Mouse (Mus musculus) forebrain, embryonic 14.5 days (tissue): ENCODE results near the gene S100a3. TPM values are rescaled to one million over a fixed set of nuclear protein-coding genes. Genes with fewer than 3 reads are reported as not detected.

Experiments
- ATAC-seq: fragments of 200-750 bp; cut with Nextera tagmentation; 2 replicates; pipeline ENCODE4 v1.8.0; 2017; ENCODE audit warnings: mild to moderate bottlenecking, moderate library complexity
- DNase-seq: peaks from one replicate; pipeline ENCODE4 v3.0.0-alpha.2; 2015; ENCODE audit warnings: low spot score
- H3K27ac ChIP-seq: fragments of 300-500 bp; sonication (generic); 2 replicates; pipeline ENCODE4 v1.5.1; 2014; ENCODE audit warnings: low read depth, mild to moderate bottlenecking, control low read depth, low read length, moderate library complexity
- H3K27me3 ChIP-seq: fragments of 300-500 bp; sonication (generic); replicated peaks from 2 replicates; pipeline ENCODE4 v1.6.1; 2014; ENCODE audit warnings: low read length, control low read depth, mixed read lengths; ENCODE audit not compliant: control insufficient read depth, insufficient read depth
- H3K36me3 ChIP-seq: fragments of 300-500 bp; sonication (generic); 2 replicates; pipeline ENCODE4 v1.6.1; 2014; ENCODE audit warnings: low read length, control low read depth; ENCODE audit not compliant: control insufficient read depth, insufficient read depth
- H3K4me1 ChIP-seq: fragments of 300-500 bp; sonication (generic); 2 replicates; pipeline ENCODE4 v1.6.1; 2014; ENCODE audit warnings: antibody characterized with exemption, low read length, control low read depth; ENCODE audit not compliant: control insufficient read depth, insufficient read depth
- H3K4me2 ChIP-seq: fragments of 300-500 bp; sonication (generic); 2 replicates; pipeline ENCODE4 v1.6.1; 2014; ENCODE audit warnings: mild to moderate bottlenecking, control low read depth, low read length
- H3K4me3 ChIP-seq: fragments of 300-500 bp; sonication (generic); 2 replicates; pipeline ENCODE4 v1.5.1; 2014; ENCODE audit warnings: low read depth, low read length, control low read depth
- H3K9ac ChIP-seq: fragments of 300-500 bp; sonication (generic); 2 replicates; pipeline ENCODE4 v1.6.1; 2014; ENCODE audit warnings: mild to moderate bottlenecking, low read length, control low read depth, moderate library complexity
- H3K9me3 ChIP-seq: fragments of 300-500 bp; sonication (generic); replicated peaks from 2 replicates; pipeline ENCODE4 v1.6.1; 2016; ENCODE audit warnings: low read length, control low read depth, mixed read lengths; ENCODE audit not compliant: control insufficient read depth
- WGBS: fragments of 180-500 bp; shearing (Covaris S2); extraction: QIAGEN DNeasy Blood & Tissue Kit; methylation state at CpG from one replicate; pipeline ENCODE4 v1.1.7; 2014; 5-methylcytosine and 5-hydroxymethylcytosine counted together
- polyA plus RNA-seq: library from polyadenylated mRNA; unstranded; fragments of >200 nt; fragmentation: Nextera tagmentation; extraction: Ambion mirVana; gene quantifications from 2 replicates; pipeline ENCODE4 v1.2.1, GENCODE M21; 2014

Gene S100a3
- not detected in 2 replicates for polyA plus RNA-seq

DNA sequence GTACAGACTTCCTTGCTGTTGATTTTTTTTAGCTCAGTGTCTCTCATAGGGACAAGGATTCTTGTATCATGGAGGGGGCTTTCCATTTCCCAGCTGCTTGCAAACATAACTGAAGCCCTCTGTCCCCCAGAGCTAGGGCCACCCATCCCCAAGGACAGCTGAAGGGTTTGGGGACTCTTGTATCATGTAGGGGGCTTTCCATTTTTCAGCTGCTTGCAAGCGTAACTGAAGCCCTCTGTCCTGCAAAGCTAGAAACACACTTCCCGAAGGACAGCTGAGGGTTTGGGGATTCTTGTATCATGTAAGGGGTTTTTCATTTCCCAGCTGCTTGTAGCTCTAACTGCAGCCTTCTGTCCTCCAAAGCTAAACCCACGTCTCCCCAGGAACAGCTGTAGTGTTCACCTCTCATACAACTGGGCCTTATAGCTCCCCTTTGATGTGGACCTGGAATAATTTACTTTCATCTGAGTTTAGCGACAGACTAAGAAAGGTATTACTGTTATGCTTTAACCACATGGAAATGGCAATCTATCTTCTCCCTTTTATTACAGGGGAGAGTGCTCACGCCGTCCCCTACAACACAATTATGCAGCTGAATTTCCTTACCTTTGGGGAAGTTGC is at the start of gene S100a3:
Gene S100a3 (plus strand): TSS at position 571 of the 621 bp plus-strand sequence.
- no peaks in the 10 kb centered on the region for H3K36me3 ChIP-seq
- no peaks in the 10 kb centered on the region for H3K27me3 ChIP-seq
- no peak within 1 kb of the TSS for H3K4me2 ChIP-seq
- ATAC-seq: no peak
- no peak within 1 kb of the TSS for H3K27ac ChIP-seq
- H3K9me3 ChIP-seq: no peaks in the 10 kb centered on the region
- H3K9ac ChIP-seq: no peak within 1 kb of the TSS
- H3K4me1 ChIP-seq: no peaks in the 10 kb centered on the region; the same call in 1 of the 2 replicates
- 90% methylated on average over 6 of the region's 6 CpGs for WGBS
- DNase-seq: no peak
- no peak within 1 kb of the TSS for H3K4me3 ChIP-seq

DNA sequence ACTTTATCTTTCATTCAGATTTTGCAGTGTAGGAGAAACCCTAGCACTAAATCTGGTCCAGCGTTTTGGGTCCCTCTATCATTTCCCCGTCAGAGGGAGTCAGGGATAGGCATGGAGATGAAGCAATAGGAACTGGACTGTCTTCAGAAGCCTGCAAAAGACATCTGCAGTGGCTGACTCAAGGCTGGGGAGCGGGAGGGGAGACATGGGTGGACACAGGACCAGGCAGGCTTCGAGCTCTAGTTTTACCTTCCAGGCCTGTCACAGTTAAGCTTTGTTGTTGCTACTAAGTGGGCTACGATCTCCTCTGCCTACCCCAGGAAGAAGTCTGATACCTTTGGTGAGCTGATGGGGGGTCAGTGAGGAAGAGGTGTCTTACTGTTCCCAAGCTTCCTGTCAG is 48.1 kb upstream of the S100a3 start:
- Histone ChIP-seq H3K36me3 (peaks cover 5% of the 10 kb centered on the region), H3K4me2 (no peak overlapping the region), H3K9me3 (no peaks in the 10 kb centered on the region), H3K27me3 (peaks cover 9% of the 10 kb centered on the region; the same call in 1 of the 2 replicates), H3K27ac (no peak overlapping the region), H3K4me3 (no peak overlapping the region), H3K4me1 (peaks cover 14% of the 10 kb centered on the region), H3K9ac (no peak overlapping the region)
- ATAC-seq (no peak), DNase-seq (no peak)
- whole genome bisulfite sequencing: 91% methylated on average over 5 of the region's 5 CpGs

DNA sequence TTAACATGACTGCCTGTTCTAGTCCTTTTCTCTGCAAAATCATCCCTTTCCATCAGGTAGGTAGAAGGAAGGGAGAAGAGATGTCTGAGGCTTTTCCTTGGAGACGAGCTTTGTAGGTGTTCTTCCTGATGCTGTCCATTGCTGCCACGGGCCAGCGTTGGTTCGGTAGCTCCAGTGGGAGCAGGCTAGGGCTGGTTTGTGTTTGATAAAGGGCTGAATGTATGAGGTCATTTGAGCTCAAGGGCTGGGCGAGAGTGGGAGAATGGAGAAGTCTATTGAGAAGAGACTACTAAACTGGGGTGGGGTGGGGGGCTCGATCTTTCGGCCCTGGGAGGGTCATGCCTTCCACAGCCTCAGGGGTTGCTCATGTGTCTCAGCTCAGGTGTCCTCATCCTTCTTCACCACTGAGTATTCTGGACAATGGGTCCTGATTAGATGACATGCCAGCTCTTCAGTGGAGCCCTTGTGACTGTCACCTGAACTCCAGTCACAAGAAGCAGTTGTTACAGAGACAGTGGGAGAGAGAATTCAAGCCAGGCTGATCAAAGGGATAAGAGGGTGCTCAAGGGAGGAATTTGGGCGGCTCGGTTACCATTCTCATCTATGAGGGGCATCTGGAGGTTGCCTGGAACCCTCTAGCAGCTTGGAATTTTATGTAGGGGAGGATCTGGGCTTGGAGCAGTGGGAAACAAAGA is 47.3 kb upstream of the S100a3 start:
- DNase-seq (no peak), ATAC-seq (no peak)
- Histone ChIP-seq H3K9ac (no peak overlapping the region), H3K36me3 (no peaks in the 10 kb centered on the region), H3K9me3 (no peaks in the 10 kb centered on the region), H3K4me3 (no peak overlapping the region), H3K4me2 (no peak overlapping the region), H3K27me3 (peaks cover 9% of the 10 kb centered on the region; the same call in 1 of the 2 replicates), H3K4me1 (peaks cover 6% of the 10 kb centered on the region), H3K27ac (no peak overlapping the region)
- 79% methylated on average over 9 of the region's 9 CpGs for WGBS

DNA sequence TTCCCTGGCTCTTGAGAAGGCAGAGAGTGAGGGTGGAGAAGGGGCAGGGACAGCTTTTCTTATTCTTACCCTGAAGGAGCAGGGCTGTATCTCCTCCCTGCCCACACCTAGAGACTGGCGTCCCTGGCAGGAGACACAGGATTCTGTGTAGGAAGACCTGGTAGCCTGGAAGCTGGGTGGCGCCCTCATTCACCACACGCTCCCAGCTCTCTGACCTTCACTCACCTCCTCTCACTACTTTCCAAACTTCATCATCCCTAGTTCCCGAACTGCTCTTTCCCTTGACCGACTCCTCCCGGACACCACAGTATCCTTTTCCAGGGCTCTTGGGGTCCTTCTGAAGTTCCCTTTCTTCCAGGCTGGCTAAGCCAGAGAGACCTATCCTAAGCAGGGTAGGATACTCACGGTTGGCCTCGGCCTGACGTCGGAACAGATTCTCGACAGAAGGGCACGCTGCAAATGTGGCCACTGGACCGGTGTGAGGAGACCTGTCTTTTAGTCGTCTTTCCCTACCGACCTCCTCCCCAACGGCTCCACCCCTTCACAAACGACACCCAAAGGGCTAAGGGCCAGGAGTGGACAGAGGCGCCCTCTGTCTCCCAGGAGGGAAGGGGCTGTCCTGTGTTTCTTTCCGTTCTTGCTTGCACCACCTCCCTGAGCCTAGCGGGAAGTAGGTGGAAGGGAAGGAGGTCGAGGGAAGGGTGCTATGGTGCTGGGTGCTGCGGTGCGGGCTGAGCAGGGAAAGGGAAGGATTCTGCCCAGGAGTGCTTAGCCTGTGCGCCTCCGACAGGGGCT is 46.4 kb upstream of the S100a3 start, which contains the start of the genes S100a1 and S100a13:
Gene S100a1 (minus strand): TSS at position 597 of the 795 bp plus-strand sequence.
Gene S100a13 (plus strand): TSS at position 640 of the 795 bp plus-strand sequence.
- WGBS: 7% methylated on average over 25 of the region's 25 CpGs
- Histone ChIP-seq H3K9me3 (no peaks in the 10 kb centered on the region), H3K4me2 (peak within 1 kb of the TSS; percentile 60), H3K27me3 (peaks cover 9% of the 10 kb centered on the region; the same call in 1 of the 2 replicates), H3K9ac (peak within 1 kb of the TSS; percentile 49), H3K36me3 (no peaks in the 10 kb centered on the region), H3K4me1 (peaks cover 4% of the 10 kb centered on the region; the same call in 1 of the 2 replicates), H3K4me3 (peak within 1 kb of the TSS; percentile 23), H3K27ac (no peak within 1 kb of the TSS)
- DNase-seq: peak; percentile 33
- ATAC-seq: peak; percentile 21; the same call in 1 of the 2 replicates

DNA sequence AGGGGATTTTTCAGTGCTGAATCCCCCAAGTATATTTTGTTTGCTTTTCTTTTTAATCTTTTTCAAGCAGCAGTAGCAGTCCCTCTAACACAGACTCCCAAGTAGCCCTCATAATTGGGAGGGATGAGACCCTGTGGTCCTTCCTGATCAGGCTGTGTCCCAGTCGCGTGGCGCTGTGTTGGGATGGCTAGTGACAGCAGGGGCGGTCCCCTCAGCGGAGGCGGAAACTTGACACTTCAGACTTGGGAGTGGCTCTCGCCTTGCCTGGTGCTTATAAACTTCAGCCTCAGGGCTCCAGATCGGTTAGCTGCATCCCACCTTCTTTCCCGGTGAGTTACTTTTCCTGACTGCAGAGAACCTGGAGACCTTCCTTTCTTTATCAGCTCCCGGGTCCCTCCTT is 45.7 kb upstream of the S100a3 start:
- H3K27me3 ChIP-seq: peaks cover 9% of the 10 kb centered on the region; the same call in 1 of the 2 replicates
- DNase-seq (peak; percentile 50), ATAC-seq (peak; percentile 47)
- peak overlapping the region; percentile 23 for H3K4me3 ChIP-seq
- peak overlapping the region; percentile 60 for H3K4me2 ChIP-seq
- H3K4me1 ChIP-seq: peaks cover 4% of the 10 kb centered on the region; the same call in 1 of the 2 replicates
- peak overlapping the region; percentile 49 for H3K9ac ChIP-seq
- WGBS: 2% methylated on average over 10 of the region's 10 CpGs
- no peaks in the 10 kb centered on the region for H3K9me3 ChIP-seq
- H3K36me3 ChIP-seq: no peaks in the 10 kb centered on the region
- H3K27ac ChIP-seq: no peak overlapping the region

DNA sequence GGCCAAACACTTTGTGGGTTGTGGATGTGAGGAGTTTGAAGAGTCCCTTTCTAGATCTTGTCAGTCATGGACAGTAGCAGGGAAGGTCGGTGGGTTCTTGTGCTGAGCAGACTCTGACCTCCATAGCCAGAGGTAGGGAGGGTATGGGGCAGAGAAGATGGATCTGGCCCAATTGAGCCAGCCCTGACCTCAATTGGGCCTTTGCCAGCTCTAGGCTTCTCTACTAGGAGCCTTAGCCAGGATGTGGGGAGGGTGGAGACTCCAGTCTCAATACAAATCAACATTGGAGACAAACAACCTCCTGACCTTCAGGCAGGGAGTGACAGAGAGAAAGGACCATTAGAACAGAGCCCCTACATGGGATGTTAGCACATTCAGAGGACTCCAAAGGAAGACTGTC is 45.1 kb upstream of the S100a3 start:
- peak overlapping the region; percentile 23 for H3K4me3 ChIP-seq
- no peak overlapping the region for H3K27ac ChIP-seq
- ATAC-seq (no peak), DNase-seq (no peak)
- 60% methylated on average over 1 of the region's 1 CpGs for WGBS
- H3K9ac ChIP-seq: no peak overlapping the region
- H3K27me3 ChIP-seq: peaks cover 9% of the 10 kb centered on the region; the same call in 1 of the 2 replicates
- peaks cover 4% of the 10 kb centered on the region; the same call in 1 of the 2 replicates for H3K4me1 ChIP-seq
- H3K4me2 ChIP-seq: peak overlapping the region; percentile 60
- no peaks in the 10 kb centered on the region for H3K36me3 ChIP-seq
- H3K9me3 ChIP-seq: no peaks in the 10 kb centered on the region

DNA sequence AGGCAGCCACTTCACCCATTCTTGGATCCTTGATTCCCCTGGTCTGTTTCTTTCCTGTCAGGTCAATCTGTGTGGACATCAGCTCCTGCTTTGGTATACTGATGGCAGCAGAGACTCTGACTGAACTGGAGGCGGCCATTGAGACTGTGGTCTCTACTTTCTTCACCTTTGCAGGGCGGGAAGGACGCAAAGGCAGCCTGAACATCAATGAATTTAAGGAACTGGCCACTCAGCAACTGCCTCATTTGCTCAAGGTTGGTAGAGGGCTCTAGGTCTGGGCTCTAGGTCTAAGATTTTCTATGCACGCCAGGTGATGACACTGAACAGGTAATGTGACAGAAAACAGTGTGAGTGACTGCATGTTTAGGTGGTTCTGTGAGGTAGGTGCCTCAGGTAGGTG is 44.6 kb upstream of the S100a3 start:
- H3K9me3 ChIP-seq: no peaks in the 10 kb centered on the region
- H3K36me3 ChIP-seq: no peaks in the 10 kb centered on the region
- no peak overlapping the region for H3K27ac ChIP-seq
- ATAC-seq: no peak
- no peak overlapping the region for H3K9ac ChIP-seq
- H3K27me3 ChIP-seq: peaks cover 9% of the 10 kb centered on the region; the same call in 1 of the 2 replicates
- H3K4me2 ChIP-seq: no peak overlapping the region
- H3K4me1 ChIP-seq: peaks cover 4% of the 10 kb centered on the region; the same call in 1 of the 2 replicates
- DNase-seq: no peak
- WGBS: 85% methylated on average over 4 of the region's 4 CpGs
- H3K4me3 ChIP-seq: no peak overlapping the region

DNA sequence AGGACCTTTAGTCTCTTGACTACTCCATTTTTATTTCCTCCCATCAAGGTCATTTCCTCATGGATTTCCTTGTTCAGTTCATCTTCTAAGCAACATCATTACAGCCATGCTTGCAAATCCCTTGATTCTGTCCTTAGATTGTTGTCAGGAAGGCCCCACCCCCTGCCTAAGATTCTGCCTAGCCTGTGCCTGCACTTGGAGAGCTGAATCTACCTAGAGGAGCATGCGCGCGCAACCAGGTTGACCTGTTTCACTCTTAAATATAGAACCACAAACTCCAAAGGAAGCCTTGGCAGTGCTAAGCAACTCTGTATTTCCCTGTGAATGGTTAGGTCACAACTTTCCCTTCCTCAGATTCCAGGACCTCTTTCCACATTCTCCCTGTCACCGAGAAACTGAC is 42.7 kb upstream of the S100a3 start:
- H3K27ac ChIP-seq: no peak overlapping the region

More for the DNA sequence above, 42.7 kb upstream of the S100a3 start:
- H3K27me3 ChIP-seq: peaks cover 9% of the 10 kb centered on the region; the same call in 1 of the 2 replicates
- WGBS: 85% methylated on average over 4 of the region's 4 CpGs
- DNase-seq (no peak), ATAC-seq (no peak)
- H3K4me2 ChIP-seq: no peak overlapping the region
- H3K36me3 ChIP-seq: no peaks in the 10 kb centered on the region
- peaks cover 4% of the 10 kb centered on the region; the same call in 1 of the 2 replicates for H3K4me1 ChIP-seq
- no peaks in the 10 kb centered on the region for H3K9me3 ChIP-seq
- H3K4me3 ChIP-seq: no peak overlapping the region
- no peak overlapping the region for H3K9ac ChIP-seq
